Mouse (Mus musculus): ENCODE data around the gene St3gal2. TPM values are rescaled to one million over a fixed set of nuclear protein-coding genes. Genes with fewer than 3 reads are reported as not detected.
"Not testable (repeated sequence)": the region's sequence is repeated elsewhere in the genome, so short reads cannot be mapped to it uniquely, and the experiment has no call there.

Gene St3gal2
- polyA plus RNA-seq, 1 experiment = 39.7 TPM

DNA sequence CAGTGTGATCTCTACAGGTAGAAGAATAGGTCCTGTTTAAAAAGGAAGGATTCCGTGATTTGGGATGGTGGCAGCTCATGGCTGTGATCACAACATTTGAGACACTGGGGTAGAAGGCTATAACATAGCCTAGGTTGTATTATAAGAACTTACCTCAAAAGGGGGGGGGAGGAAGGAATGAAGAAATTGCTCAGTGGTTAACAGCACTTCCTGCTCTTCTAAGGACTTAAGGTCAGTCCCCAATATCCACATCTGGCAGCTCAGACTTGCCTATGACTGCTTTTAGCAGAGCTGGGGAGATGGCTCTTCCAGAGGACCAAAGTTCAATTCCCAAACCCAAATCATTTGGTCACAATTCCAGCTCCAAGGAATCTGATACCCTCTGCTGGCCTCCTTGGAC, 13.0 kb upstream of the St3gal2 start:
- TF ChIP-seq POLR2A (IDR thresholded peaks at IDR 0.05; ENCODE audit: insufficient read length, low read depth) = no peak
- no peak for TF ChIP-seq TCF12 (IDR thresholded peaks at IDR 0.05; ENCODE audit: insufficient read depth, poor library complexity, severe bottlenecking)
- TF ChIP-seq MYOD1 (IDR thresholded peaks at IDR 0.05; ENCODE audit: control insufficient read depth in 1 of 3, insufficient read length in 2 of 3, low read depth in 2 of 3) = no peak
- no peak for TF ChIP-seq E2F4 (IDR thresholded peaks at IDR 0.05; ENCODE audit: insufficient read depth)
- TF ChIP-seq REST (IDR thresholded peaks at IDR 0.05; ENCODE audit: insufficient read depth, insufficient read length) = no peak
- no peak for TF ChIP-seq CEBPB (IDR thresholded peaks at IDR 0.05; ENCODE audit: insufficient read depth, poor library complexity, severe bottlenecking)
- no peak for TF ChIP-seq USF1 (IDR thresholded peaks at IDR 0.05; ENCODE audit: low read depth)
- TF ChIP-seq POLR2AphosphoS2 (IDR thresholded peaks at IDR 0.05; ENCODE audit: insufficient read length, low read depth) = no peak
- TF ChIP-seq MAX (IDR thresholded peaks at IDR 0.05; ENCODE audit: low read depth) = no peak
- TF ChIP-seq MYOG (IDR thresholded peaks at IDR 0.05; ENCODE audit: control insufficient read depth in 1 of 3, insufficient read depth in 1 of 3, insufficient read length in 2 of 3, low read depth in 2 of 3) = no peak
- TF ChIP-seq SRF (IDR thresholded peaks at IDR 0.05; ENCODE audit: control insufficient read depth, insufficient read length, low read depth) = no peak
- no peak for TF ChIP-seq TCF3 (IDR thresholded peaks at IDR 0.05; ENCODE audit: insufficient read length, low read depth)
- no peak overlapping the region for H3K4me3 ChIP-seq
- no peaks in the 10 kb centered on the region for H3K36me3 ChIP-seq (ENCODE audit: control insufficient read depth, insufficient read depth)
- H3K27me3 ChIP-seq (ENCODE audit: control insufficient read depth, insufficient read depth, insufficient read length) = no peaks in the 10 kb centered on the region
- no peak overlapping the region for H3K4me2 ChIP-seq (ENCODE audit: low read depth)
- H3K79me2 ChIP-seq (ENCODE audit: control insufficient read depth, insufficient read depth) = no peaks in the 10 kb centered on the region
- no peak overlapping the region for H3ac ChIP-seq (ENCODE audit: control insufficient read depth, insufficient read length)

GRCm38 (mm10) chr8:110909850-110910249, 9.9 kb upstream of the St3gal2 start:
- not testable (repeated sequence) for H3K79me2 ChIP-seq (ENCODE audit: control insufficient read depth, insufficient read depth); H3ac ChIP-seq (ENCODE audit: control insufficient read depth, insufficient read length); H3K4me2 ChIP-seq (ENCODE audit: low read depth)

DNA sequence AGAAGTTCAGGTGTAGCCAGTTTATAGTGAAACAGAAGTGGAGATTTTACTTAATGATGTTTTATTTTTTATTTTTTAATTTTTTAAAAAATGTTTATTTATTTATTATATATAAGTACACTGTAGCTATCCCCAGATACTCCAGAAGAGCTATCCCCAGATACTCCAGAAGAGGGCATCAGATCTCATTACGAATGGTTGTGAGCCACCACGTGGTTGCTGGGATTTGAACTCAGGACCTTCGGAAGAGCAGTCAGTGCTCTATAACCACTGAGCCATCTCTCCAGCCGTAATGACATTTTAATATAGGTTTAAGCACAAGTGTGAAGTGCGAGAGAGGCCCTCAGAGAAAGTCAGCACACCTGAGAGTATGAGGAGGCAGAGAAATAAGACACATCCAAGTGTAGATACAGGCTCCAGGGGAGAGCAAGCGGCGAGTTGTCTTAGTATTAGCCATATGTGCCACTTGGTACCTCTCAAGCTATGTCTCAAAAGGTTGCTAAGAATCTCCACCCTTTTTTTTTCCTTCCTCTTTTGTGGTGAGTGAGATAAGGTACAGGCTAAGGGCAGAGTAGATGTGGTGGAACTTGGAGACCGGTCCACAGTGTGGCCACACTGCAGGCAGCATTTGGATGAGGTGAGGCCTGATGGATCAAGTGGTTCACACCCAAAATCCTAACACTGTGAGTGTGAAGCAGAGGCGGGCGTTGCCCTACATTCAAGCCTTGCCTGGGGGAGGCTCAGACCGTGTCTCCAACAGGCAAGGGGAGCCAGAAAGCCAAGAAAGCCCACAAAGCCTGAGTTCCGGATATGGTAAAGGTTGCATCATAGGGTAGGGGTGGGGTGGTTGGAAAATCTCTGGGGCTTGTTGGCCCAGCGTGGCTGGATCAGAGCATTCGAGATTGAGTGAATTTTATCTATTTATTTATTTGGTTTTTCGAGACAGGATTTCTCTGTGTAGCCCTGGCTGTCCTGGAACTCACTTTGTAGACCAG, 7.8 kb upstream of the St3gal2 start:
- no peaks in the 10 kb centered on the region for H3K36me3 ChIP-seq (ENCODE audit: control insufficient read depth, insufficient read depth)
- no peak for TF ChIP-seq POLR2AphosphoS2 (IDR thresholded peaks at IDR 0.05; ENCODE audit: insufficient read length, low read depth)
- TF ChIP-seq SRF (IDR thresholded peaks at IDR 0.05; ENCODE audit: control insufficient read depth, insufficient read length, low read depth) = no peak
- TF ChIP-seq USF1 (IDR thresholded peaks at IDR 0.05; ENCODE audit: low read depth) = peak; percentile 19
- no peak for TF ChIP-seq E2F4 (IDR thresholded peaks at IDR 0.05; ENCODE audit: insufficient read depth)
- no peak for TF ChIP-seq MYOG (IDR thresholded peaks at IDR 0.05; ENCODE audit: control insufficient read depth in 1 of 3, insufficient read depth in 1 of 3, insufficient read length in 2 of 3, low read depth in 2 of 3)
- H3K79me2 ChIP-seq (ENCODE audit: control insufficient read depth, insufficient read depth) = no peaks in the 10 kb centered on the region
- H3K4me2 ChIP-seq (ENCODE audit: low read depth) = no peak overlapping the region
- no peaks in the 10 kb centered on the region for H3K27me3 ChIP-seq (ENCODE audit: control insufficient read depth, insufficient read depth, insufficient read length)
- H3ac ChIP-seq (ENCODE audit: control insufficient read depth, insufficient read length) = no peak overlapping the region
- no peak overlapping the region for H3K4me3 ChIP-seq

More at GRCm38 (mm10) chr8:110909850-110910249, 9.9 kb upstream of the St3gal2 start:
- not testable (repeated sequence) for H3K27me3 ChIP-seq (ENCODE audit: control insufficient read depth, insufficient read depth, insufficient read length); H3K36me3 ChIP-seq (ENCODE audit: control insufficient read depth, insufficient read depth); H3K4me3 ChIP-seq

DNA sequence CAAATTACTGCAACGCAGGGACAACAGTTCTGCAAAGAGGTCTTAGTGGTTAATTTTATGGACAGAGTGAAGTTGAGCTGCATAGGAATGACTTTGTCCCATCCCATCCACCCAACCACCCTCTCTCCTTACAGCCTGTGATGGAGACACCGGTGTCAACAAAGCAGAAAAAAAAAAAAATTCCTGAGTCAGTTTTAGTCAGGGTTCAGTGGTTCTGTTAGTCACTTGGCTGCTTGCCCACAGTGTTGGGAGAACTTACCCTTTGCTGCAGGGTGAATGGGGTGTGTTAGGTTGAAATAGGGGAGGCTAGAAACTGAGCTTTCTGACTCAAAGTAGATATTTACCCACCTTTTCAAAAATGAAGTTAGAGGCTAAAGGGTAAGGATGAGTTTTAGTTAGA, 2.3 kb upstream of the St3gal2 start:
- H3K4me2 ChIP-seq (ENCODE audit: low read depth) = peak overlapping the region; percentile 25
- no peaks in the 10 kb centered on the region for H3K36me3 ChIP-seq (ENCODE audit: control insufficient read depth, insufficient read depth)
- H3K4me3 ChIP-seq = no peak overlapping the region
- no peak for TF ChIP-seq MAX (IDR thresholded peaks at IDR 0.05; ENCODE audit: low read depth)
- TF ChIP-seq TCF3 (IDR thresholded peaks at IDR 0.05; ENCODE audit: insufficient read length, low read depth) = no peak
- no peak for TF ChIP-seq E2F4 (IDR thresholded peaks at IDR 0.05; ENCODE audit: insufficient read depth)
- TF ChIP-seq MYOD1 (IDR thresholded peaks at IDR 0.05; ENCODE audit: control insufficient read depth in 1 of 3, insufficient read length in 2 of 3, low read depth in 2 of 3) = no peak
- no peak for TF ChIP-seq TCF12 (IDR thresholded peaks at IDR 0.05; ENCODE audit: insufficient read depth, poor library complexity, severe bottlenecking)
- no peak for TF ChIP-seq POLR2AphosphoS2 (IDR thresholded peaks at IDR 0.05; ENCODE audit: insufficient read length, low read depth)
- no peak for TF ChIP-seq MYOG (IDR thresholded peaks at IDR 0.05; ENCODE audit: control insufficient read depth in 1 of 3, insufficient read depth in 1 of 3, insufficient read length in 2 of 3, low read depth in 2 of 3)
- no peak for TF ChIP-seq USF1 (IDR thresholded peaks at IDR 0.05; ENCODE audit: low read depth)
- TF ChIP-seq POLR2A (IDR thresholded peaks at IDR 0.05; ENCODE audit: insufficient read length, low read depth) = no peak
- TF ChIP-seq SRF (IDR thresholded peaks at IDR 0.05; ENCODE audit: control insufficient read depth, insufficient read length, low read depth) = no peak
- no peak for TF ChIP-seq CEBPB (IDR thresholded peaks at IDR 0.05; ENCODE audit: insufficient read depth, poor library complexity, severe bottlenecking)
- no peak for TF ChIP-seq REST (IDR thresholded peaks at IDR 0.05; ENCODE audit: insufficient read depth, insufficient read length)
- H3K79me2 ChIP-seq (ENCODE audit: control insufficient read depth, insufficient read depth) = peaks cover 15% of the 10 kb centered on the region
- H3ac ChIP-seq (ENCODE audit: control insufficient read depth, insufficient read length) = no peak overlapping the region
- no peaks in the 10 kb centered on the region for H3K27me3 ChIP-seq (ENCODE audit: control insufficient read depth, insufficient read depth, insufficient read length)

GRCm38 (mm10) chr8:110918027-110918426, 1.7 kb upstream of the St3gal2 start:
- H3ac ChIP-seq (ENCODE audit: control insufficient read depth, insufficient read length) = no peak overlapping the region
- H3K4me3 ChIP-seq = no peak overlapping the region
- H3K27me3 ChIP-seq (ENCODE audit: control insufficient read depth, insufficient read depth, insufficient read length) = no peaks in the 10 kb centered on the region
- peaks cover 21% of the 10 kb centered on the region for H3K79me2 ChIP-seq (ENCODE audit: control insufficient read depth, insufficient read depth)
- H3K36me3 ChIP-seq (ENCODE audit: control insufficient read depth, insufficient read depth) = no peaks in the 10 kb centered on the region
- H3K4me2 ChIP-seq (ENCODE audit: low read depth) = no peak overlapping the region
- TF ChIP-seq SRF (IDR thresholded peaks at IDR 0.05; ENCODE audit: control insufficient read depth, insufficient read length, low read depth) (no peak), USF1 (IDR thresholded peaks at IDR 0.05; ENCODE audit: low read depth) (no peak), TCF12 (IDR thresholded peaks at IDR 0.05; ENCODE audit: insufficient read depth, poor library complexity, severe bottlenecking) (no peak), E2F4 (IDR thresholded peaks at IDR 0.05; ENCODE audit: insufficient read depth) (no peak), REST (IDR thresholded peaks at IDR 0.05; ENCODE audit: insufficient read depth, insufficient read length) (no peak), MYOG (IDR thresholded peaks at IDR 0.05; ENCODE audit: control insufficient read depth in 1 of 3, insufficient read depth in 1 of 3, insufficient read length in 2 of 3, low read depth in 2 of 3) (no peak)

Measured in myocyte (in vitro differentiated cells).